Mouse (Mus musculus) inflammation-experienced regulatory T-cells, adult 6 months (primary cell): ENCODE results near the gene Commd8. TPM values are rescaled to one million over a fixed set of nuclear protein-coding genes. Genes with fewer than 3 reads are reported as not detected.

Experiments
- ATAC-seq: one replicate; pipeline ENCODE4 v1.8.0; 2017
- polyA plus RNA-seq, 3 experiments: library from polyadenylated mRNA; unstranded; fragments of 100-300 nt; shearing (Covaris generic); gene quantifications; one replicate each; pipeline ENCODE4 v1.2.1; 2017

The Commd8 gene
- 100 to 1,000 TPM; 199 to 211 (median 208) TPM for polyA plus RNA-seq

DNA sequence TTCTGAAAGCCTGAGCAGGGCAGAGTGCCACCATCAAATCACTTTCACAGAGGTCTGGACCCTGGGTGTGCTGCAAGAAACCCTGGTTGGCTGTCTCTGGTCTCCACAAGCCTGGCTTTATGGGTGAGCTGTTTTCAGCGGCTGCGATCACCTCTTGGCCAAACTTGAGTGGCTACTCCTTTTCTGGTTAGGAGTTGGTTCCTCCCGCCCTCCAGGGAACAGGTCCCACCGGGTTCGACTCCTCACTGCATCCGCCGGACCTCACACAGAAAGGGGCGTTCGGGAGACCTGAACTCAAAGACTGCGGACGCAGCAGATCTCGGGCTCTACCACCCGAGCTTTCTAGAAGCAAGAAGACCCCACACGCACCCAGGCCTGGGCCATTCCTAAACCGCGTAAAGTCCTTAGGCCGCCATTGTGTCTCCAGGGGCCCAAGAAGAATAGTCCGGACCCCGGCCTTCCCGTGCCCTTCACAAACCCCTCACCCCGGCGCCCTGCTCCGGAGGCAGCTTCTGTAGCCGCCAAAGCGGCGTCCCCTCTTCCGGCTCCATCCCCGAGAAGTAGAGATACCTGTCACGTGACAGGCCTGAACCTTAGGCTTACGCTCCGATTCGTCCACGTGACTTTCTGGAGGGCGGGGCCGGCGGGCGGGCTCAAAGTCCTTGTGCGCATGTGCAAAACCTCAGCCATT is at the start of gene Commd8:
Commd8 (minus strand) TSS at position 596 of the 691 bp plus-strand sequence.
- ATAC-seq = peak; percentile 90

- no peak for ATAC-seq
Observed at GRCm38 (mm10) chr5:72211741-72212140, 43.8 kb upstream of the Commd8 start.

DNA sequence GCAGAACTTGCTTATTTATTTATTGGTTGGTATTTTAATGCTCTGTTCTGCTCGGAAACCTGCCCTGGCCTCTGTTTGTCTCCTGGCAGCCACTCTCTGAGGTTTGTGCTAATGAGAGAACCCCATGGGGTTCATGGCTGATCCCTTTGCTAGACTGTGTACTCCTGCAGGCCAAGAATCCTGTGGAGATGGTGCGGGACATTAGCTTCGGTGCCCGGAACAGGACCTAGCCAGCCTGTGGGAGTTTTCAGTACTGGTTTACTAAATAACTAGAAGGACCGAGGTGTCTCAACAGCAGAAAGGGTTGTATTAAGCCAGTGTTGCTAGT is 42.8 kb upstream of the Commd8 start:
- ATAC-seq = no peak

DNA sequence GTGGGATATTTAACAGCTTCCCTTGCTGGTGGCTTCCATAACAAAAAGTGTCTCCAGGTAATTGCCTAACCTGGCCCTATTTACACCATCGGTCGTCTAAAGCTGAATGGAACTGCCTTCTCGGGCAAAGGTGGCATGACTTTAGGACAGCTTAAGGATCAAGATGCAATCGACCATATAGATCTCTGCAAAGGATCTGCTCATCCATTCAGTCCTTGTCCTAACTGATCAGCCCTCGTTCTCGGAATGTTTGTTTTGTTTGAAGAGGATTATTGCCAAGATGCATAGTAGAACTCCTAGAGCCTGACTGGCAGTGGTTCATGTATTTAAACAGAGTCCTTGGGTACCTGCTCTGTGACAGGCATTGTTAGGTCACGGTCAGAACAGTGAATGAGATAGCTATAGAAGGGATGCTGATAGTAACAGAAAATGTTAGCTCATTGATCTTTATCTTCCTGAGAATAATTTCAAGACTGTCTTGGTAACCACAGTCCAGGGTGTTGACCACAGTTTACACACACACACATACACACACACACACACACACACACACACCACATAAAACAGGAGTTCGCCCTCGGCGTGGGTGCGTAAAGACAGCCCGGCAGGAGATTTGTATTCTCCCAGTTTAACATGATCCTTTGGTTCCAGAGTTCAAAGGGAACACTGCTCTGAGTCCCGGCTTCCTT is 42.3 kb upstream of the Commd8 start:
- no peak for ATAC-seq

- ATAC-seq = no peak
Observed at GRCm38 (mm10) chr5:72208515-72208914, 40.5 kb upstream of the Commd8 start.

- no peak for ATAC-seq
Observed at GRCm38 (mm10) chr5:72205271-72205670, 37.3 kb upstream of the Commd8 start.

DNA sequence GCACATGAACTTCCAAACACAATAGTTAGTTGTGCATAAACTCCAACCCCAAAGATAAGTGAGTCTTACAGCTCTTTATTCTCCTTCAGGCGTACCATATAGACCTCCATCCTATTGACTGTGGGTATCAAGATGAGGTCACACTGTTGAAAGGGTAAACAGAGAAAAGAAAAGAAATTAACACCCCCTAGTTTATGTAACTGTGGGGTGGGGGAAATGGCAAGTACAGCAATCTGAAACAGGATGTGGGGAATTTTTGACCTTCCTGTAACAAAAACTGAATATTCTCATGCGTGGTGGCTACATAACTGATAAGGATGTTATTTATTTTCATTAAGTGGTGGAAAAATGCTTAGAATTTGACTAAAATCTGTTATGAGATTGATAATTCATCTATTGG is 36.5 kb upstream of the Commd8 start:
- peak; percentile 62 for ATAC-seq

DNA sequence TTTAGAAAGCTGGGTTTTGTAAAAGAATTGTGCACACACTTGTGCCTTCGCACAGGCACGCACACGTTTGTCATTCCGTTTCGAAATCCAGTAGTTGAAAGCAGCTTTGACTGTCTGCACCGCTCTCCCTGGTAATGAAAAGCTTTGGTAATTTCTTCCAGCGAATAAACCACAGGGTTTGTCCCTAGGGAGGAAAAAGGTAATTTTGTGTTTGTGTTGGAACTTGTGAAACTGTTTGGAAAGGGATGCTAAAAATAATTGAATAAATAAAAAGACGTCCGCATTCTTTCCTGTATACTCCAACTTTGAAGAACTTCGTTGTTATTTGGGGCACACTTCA is 35.7 kb upstream of the Commd8 start:
- ATAC-seq = no peak

DNA sequence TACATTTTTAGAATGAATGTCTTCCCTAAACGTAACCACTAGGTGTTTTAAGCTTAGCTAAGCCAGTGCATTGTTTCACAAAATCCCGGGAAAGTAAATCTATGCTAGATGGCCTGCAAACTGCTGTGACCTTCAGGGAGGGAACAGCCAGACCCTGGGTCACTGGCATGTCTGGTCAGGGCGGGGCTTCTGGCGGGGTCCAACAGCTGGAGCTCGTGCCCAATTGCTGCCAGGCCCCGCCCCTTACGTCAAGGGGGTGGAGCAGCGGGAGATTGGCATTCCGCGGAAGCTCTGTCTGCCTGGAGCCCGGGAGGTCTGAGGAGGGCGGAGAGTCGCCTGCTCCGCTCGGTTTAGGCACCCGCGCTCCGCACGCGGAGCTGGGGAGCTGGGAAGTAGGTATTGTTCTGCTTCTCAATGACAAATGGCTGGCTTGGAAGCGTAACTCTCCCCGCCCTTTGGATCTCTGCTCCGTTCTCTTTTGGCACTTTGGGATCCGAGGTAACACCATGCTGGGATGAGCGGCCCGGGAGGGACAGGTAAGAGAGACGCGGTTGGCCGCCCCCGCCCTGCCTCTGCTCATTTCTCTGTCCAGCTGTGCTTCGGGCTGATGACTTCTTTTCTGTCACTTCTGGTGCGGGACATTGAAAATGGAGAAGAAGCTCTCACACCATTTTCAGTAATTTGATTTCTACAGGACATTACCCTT is 35.2 kb upstream of the Commd8 start:
- ATAC-seq = peak; percentile 77

- ATAC-seq = peak; percentile 68
Observed at GRCm38 (mm10) chr5:72202016-72202415, 34.0 kb upstream of the Commd8 start.

DNA sequence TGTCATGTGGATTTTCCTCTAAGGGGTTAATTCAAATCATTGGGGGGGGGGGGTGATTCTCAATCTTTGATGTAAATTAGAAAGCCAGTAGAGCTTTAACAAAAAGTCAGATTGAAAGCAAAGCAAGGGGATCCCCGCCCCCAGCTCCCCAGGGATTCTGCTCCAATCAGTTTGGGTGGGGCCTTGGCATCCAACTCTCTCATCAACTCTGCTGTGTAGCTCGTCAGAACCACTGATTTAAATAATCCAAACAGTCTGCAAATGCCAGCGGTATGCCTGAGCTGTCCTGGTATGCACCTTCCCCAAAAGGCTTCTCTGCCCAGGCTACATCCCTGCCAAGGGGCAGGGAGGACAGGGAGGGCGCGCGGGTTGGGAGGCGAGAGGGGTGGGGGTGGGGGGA is 33.6 kb upstream of the Commd8 start:
- ATAC-seq = no peak

DNA sequence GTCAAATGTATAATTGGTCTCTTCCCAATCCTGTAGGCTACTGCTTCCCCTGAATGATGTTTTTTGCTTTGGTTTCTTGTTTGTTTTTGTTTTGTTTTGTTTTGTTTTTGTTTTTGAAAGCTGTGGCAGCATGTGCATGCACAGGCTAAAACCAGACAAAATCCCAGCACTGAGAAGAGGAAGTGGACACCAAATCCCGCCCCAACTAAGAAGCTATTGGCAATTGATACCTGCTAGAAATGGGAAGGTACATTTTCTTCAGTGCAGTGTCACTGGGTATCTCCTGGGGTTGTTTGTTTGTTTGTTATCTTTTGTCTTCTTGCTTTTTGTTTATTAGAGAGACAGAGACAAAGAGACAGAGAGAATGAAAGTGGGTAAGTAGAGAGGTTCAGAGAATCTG is 27.5 kb upstream of the Commd8 start:
- no peak for ATAC-seq

DNA sequence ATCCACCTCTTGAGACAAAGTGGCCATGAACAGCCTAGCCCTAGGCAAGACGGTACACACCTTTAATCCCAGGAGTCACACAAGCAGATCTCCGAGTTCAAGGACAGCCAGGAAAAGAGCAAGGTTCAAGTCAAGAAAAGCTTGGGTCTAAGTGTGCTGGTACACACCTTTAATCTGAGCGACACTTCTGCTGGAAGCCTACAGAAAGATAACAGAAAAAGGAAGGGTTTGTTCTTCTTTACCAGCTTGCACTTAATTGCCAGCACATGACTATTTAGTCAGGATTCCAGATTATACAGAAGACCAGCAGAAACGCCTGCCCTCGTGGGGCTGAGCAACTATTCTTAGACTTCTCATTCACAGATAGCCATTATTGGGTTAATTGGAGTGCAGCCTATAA is 23.9 kb upstream of the Commd8 start:
- ATAC-seq = no peak

DNA sequence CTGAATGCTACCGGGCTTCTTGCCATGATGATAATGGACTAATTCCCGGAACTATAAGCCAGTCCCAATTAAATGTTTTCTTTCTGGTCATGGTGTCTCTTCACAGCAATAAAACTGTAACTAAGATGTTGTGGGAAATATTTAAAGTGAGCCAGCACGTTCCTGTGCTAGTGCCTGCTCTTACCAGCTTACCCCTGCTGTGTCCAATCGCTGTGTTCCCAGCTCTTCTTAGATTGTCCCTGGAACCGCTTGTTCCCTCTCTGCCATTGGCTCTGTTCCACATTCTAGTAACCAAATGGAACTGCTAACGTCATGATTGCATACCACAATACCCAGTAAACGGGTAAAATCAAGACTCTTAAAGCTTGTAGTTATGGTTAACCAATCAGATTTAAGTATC is 23.2 kb upstream of the Commd8 start:
- ATAC-seq = no peak

DNA sequence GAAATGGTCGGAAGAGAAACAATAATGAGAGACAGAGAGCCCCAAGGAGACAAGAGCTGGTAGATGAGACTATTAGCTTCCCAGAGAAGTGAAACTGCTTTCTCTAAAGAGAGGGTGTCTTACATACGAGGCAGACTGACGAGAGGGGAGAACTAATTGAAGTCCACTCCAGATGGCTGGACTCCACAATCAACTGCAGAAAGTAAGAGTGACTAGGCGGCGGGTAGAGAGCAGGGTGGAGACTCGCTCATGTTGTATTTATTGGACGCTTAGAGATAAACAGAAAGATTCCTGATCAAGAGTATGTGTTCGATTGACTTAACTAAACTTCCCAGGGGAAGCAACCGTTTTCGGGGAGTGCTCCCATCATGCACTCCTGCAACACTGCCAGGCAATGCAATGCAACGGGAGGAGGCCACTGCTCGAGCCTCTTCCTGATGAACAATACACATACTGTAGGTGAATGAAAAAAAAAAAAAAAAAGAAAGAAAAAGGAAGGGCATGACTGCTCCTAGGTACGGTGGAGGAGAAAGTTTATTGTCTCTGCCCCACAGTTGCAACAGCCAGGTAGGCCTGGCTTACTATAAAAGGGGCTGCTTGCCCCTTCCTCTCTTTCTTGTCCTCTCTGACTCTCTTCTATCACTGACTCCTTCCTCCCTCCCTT is 16.6 kb upstream of the Commd8 start:
- ATAC-seq = peak; percentile 6

DNA sequence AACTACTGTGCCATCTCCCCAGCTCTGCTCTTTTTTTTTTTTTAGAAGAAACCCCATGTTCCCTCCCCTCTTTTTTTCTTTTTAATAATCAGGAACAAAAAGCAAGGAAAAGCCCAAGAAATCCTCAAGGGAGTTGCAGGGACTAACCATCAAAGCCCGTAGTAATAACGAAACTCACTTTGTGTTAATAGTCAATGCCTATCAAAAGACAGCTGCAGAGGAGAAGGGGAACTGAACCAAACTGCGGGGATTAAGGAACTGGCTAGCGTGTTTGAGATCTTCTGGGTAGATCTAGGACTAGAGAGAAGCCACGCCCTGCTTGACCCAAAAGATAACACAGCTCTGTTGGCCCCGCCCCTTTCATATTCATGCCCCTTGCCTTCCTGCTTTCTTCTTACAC is 15.9 kb upstream of the Commd8 start:
- ATAC-seq = peak; percentile 37

- ATAC-seq = peak; percentile 94
Observed at GRCm38 (mm10) chr5:72182804-72183203, 14.8 kb upstream of the Commd8 start.

DNA sequence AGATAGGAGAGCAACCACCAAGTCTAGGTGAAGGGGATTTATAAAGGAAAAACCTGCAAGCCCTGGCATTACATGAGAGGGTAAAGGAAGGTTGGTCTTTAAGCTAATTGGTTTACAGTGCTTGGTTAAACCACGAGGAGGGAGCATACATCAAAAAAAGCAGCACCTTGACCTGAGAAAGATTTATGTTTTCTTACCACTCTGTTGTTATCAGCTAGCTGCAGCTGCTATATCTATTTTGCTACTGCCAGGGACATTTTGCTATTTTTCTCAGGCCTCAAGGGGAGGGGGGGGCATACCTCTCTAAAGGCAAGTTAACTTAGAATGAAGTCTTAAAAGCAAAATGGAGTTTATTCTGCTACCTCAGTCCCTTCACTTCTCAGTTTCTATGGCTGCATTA is 13.2 kb upstream of the Commd8 start:
- ATAC-seq = no peak

DNA sequence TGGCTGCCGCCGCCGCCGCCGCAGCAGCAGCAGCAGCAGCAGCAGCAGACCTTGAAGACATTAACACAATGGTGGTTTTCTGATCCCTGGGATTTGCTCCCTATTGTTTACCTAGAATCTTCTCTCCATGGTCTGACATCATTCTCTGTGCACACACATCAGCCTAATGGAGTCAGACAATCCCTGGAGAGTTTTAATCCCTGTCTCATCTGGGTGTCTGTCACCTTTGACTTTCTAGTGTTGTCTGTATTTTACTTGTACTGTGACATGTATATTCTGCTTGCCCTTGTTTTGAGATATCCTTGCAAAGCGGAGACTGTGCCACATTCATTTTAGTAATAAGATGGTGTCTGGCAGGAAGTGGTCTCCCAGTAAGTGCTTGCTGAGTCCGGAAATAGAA is 7.5 kb upstream of the Commd8 start:
- peak; percentile 76 for ATAC-seq

DNA sequence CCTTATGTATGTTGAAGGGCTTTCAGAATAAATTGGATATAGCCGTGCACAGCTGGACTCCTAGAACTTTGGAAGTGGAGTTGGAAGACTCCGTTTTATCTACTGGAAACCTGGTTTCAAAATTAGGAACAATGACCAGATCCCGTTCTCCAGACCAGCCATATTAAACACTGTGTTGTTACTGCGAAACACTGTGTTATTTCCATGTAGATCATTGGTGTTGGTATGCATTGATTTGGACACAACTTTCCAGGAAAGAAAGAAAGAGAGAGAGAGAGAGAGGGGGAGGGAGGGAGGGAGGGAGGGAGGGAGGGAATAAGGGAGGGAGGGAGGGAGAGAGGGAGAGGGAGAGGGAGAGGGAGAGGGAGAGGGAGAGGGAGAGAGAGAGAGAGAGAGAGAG is 7.1 kb upstream of the Commd8 start:
- ATAC-seq = no peak

DNA sequence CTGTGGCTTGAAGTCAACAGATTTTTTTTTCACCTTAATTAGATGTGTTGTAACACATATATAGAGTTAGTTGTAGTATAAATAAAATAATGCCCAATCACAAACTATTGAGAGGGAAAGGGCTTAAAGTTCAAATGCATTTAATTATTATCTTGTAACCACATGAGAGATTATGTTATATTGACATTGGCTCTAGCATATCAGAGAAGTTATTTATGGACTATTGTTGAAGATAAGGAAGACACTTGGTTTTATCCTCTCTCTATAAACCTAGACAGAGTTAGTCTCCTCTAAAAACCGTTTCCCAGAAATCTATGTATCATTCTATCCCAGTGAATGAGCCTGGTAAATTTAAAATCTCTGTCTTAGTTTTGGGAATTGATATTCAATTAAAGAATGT is 5.5 kb upstream of the Commd8 start:
- ATAC-seq = no peak

GRCm38 (mm10) chr5:72172675-72173074 is 4.7 kb upstream of the Commd8 start:
- ATAC-seq = peak; percentile 47

DNA sequence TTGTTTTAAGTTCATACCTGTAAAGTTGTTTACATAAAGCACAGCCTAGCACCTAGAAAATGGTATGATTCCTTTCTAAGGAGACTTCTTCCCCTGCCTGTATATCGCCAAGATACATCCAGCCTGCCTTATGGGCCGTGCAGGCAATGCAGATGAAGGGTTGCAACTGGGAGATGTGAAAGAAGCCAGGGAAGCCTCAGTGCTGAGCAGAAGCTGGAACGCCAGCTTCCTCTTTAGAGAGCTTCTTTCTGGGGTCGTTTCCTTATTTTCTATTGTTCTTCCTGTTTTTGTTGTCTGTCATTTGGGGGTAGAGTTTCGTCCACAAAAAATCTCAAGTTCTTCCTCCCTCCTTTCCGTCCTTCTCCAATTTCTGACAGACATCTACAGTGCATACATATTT is 2.1 kb upstream of the Commd8 start:
- ATAC-seq = no peak

DNA sequence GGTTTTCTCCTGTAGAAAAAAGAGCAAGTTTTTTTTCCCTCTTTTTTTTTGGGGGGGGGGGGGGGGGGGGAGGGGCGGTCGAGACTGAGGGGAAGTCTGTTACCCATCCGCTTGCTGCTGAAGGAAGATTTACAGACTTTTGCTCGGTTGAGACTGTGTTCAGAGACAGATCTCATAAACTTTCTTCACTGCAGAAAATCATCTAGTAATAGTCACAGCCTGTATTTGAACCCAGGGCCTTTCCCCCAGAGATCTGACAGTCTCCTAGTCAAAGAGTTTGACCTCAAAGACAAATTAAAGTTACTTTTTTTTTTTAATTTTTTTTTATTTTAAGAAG is 264 bp upstream of the Commd8 start:
- ATAC-seq = peak; percentile 14
